Mouse (Mus musculus) testis, adult 2 months (tissue): ENCODE data around the gene Edem2.

Experiments
- CTCF ChIP-seq: fragments of 200-500 bp; IDR thresholded peaks from 2 replicates; pipeline ENCODE4 v1.5.1; 2012; ENCODE audit warnings: low read depth, mild to moderate bottlenecking, inconsistent platforms, low read length, moderate library complexity; ENCODE audit not compliant: control insufficient read depth, insufficient read depth, insufficient replicate concordance
- POLR2A ChIP-seq: fragments of 200-500 bp; IDR thresholded peaks from 2 replicates; pipeline ENCODE4 v1.6.1; 2012; ENCODE audit warnings: low read depth, mild to moderate bottlenecking, inconsistent platforms, low read length, moderate library complexity; ENCODE audit not compliant: control insufficient read depth

GRCm38 (mm10) chr2:155720585-155720984, 8.7 kb downstream of the Edem2 start:
- no peak for TF ChIP-seq CTCF
- TF ChIP-seq POLR2A, result no peak
